Mouse (Mus musculus): ENCODE measurements around the gene Arhgef12.

GRCm38 (mm10) chr9:43015366-43015765 lies 91.7 kb downstream of the Arhgef12 start:
- TF ChIP-seq MAX (IDR thresholded peaks at IDR 0.05; ENCODE audit: low read length) (no peak), POLR2A (IDR thresholded peaks at IDR 0.05; ENCODE audit: control insufficient read depth in 1 of 2, insufficient read depth in 1 of 2, low read depth in 1 of 2, low read length in 2 of 2, poor library complexity in 1 of 2) (no peak), ZNF384 (IDR thresholded peaks at IDR 0.05; ENCODE audit: low read depth, low read length) (no peak), EP300 (IDR thresholded peaks at IDR 0.05; ENCODE audit: low read depth in 1 of 2, low read length in 2 of 2) (no peak), E2F4 (IDR thresholded peaks at IDR 0.05; ENCODE audit: borderline replicate concordance, low read depth, low read length) (no peak), MEF2A (IDR thresholded peaks at IDR 0.05; ENCODE audit: extremely low read depth, insufficient replicate concordance, low read depth, low read length, poor library complexity, severe bottlenecking) (no peak), CTCF (IDR thresholded peaks at IDR 0.05 in 2 of 3, conservative IDR thresholded peaks at IDR 0.05 in 1 of 3; ENCODE audit: control insufficient read depth in 1 of 3, insufficient read depth in 1 of 3, low read depth in 2 of 3, low read length in 3 of 3, poor library complexity in 1 of 3, severe bottlenecking in 1 of 3) (no peak), GATA1 (IDR thresholded peaks at IDR 0.05; ENCODE audit: low read depth, low read length) (no peak), CHD2 (IDR thresholded peaks at IDR 0.05; ENCODE audit: low read length) (no peak)

Data from MEL (cell line).